Mouse (Mus musculus) C2C12 (cell line): ENCODE results near the gene Hpn.

Source experiments
- CEBPB ChIP-seq: IDR thresholded peaks from one replicate; pipeline ENCODE4 v1.6.1; 2011; ENCODE audit warnings: low read depth, mild to moderate bottlenecking, control low read depth, moderate library complexity
- CTCF ChIP-seq: IDR thresholded peaks from one replicate; pipeline ENCODE4 v1.5.1; 2011; ENCODE audit not compliant: control insufficient read depth, insufficient read depth, insufficient read length
- FOSL1 ChIP-seq: IDR thresholded peaks from one replicate; pipeline ENCODE4 v1.8.0; 2011; ENCODE audit warnings: mild to moderate bottlenecking, low read length; ENCODE audit not compliant: poor library complexity, insufficient read depth, severe bottlenecking
- MAX ChIP-seq: IDR thresholded peaks from one replicate; pipeline ENCODE4 v1.6.1; 2011; ENCODE audit warnings: mild to moderate bottlenecking, control low read depth
- MYOD1 ChIP-seq: IDR thresholded peaks from one replicate; pipeline ENCODE4 v1.6.1; 2011; ENCODE audit warnings: low read depth; ENCODE audit not compliant: control insufficient read depth, insufficient read length
- MYOG ChIP-seq: IDR thresholded peaks from one replicate; pipeline ENCODE4 v1.6.1; 2011; ENCODE audit not compliant: control insufficient read depth, insufficient read length; ENCODE audit errors: extremely low read depth
- USF1 ChIP-seq: IDR thresholded peaks from one replicate; pipeline ENCODE4 v1.6.1; 2011; ENCODE audit warnings: low read depth, mild to moderate bottlenecking, control low read depth, moderate library complexity

GRCm38 (mm10) chr7:31148756-31149155, 33.7 kb upstream of the Hpn start:
- no peak for TF ChIP-seq CTCF
- TF ChIP-seq FOSL1, result no peak
- no peak for TF ChIP-seq MAX
- TF ChIP-seq USF1, result no peak
- TF ChIP-seq MYOG, result no peak
- no peak for TF ChIP-seq MYOD1
- TF ChIP-seq CEBPB, result no peak
